Mouse (Mus musculus) megakaryocyte-erythroid progenitor cell, adult 5-6 weeks (primary cell): ENCODE measurements around the gene Cyfip1. TPM values are rescaled to one million over a fixed set of nuclear protein-coding genes. Genes with fewer than 3 reads are reported as not detected.

Experiments used
- ATAC-seq: replicated peaks from 2 replicates; pipeline ENCODE4 v1.8.0; 2016; ENCODE audit warnings: mild to moderate bottlenecking, inconsistent platforms; ENCODE audit not compliant: severe bottlenecking, poor library complexity, low FRiP score, low TSS enrichment
- total RNA-seq, 2 experiments: library from RNA; stranded (forward) in 1 of 2; stranded (reverse) in 1 of 2; fragments of 200-1000, 215-1000 nt in 1 of 2; fragments of >200 nt in 1 of 2; fragmentation: Nextera tagmentation in 1 of 2; gene quantifications; 2 replicates each; pipeline ENCODE4 v1.2.3; 2014 to 2017

The Cyfip1 gene
- total RNA-seq (2014; fragmentation: Nextera tagmentation) (21.4 and 42.4 TPM in 2 replicates), total RNA-seq (2017) (20.4 and 58.9 TPM in 2 replicates)

DNA sequence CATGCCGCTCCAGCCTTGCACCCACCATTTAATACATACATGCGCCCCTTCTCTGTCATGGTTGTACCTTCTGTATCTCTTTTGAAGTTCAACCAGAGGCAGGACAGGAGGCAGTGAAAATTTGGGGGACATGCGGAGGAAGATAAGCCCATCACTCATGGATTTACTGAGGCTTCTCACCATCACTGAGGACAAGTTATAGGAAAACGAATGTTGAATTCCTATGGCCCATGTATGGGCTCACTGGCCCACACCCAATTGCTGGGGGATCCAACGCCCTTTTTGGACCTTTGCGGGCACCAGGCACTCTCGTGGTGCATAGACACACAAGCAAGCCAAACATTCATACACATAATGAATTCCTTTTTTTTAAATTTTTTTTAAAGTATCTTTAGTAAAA lies at the start of gene Cyfip1:
TSS of gene Cyfip1 (plus strand) at position 301 of the 400 bp plus-strand sequence.
- ATAC-seq: no peak

DNA sequence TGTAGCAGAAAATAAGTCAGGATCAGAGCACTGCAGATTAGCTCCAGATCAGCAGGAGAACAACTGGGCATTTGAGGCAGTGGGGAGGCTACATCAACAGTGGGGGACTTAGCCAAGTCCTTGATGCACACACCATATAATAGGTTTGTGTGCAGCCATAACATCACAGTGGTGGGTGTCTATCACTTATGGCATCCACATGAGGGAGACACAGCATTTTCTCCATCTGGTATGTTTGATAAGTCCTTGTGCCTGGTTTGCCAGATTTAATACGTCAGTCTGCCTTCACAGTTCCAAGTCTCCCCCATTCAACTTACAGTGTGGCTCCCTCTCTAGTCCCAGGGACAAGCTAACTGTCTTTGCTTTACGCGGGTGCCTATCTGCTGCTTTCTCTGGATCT lies 49.3 kb upstream of the Cyfip1 start:
- ATAC-seq: peak; percentile 51

DNA sequence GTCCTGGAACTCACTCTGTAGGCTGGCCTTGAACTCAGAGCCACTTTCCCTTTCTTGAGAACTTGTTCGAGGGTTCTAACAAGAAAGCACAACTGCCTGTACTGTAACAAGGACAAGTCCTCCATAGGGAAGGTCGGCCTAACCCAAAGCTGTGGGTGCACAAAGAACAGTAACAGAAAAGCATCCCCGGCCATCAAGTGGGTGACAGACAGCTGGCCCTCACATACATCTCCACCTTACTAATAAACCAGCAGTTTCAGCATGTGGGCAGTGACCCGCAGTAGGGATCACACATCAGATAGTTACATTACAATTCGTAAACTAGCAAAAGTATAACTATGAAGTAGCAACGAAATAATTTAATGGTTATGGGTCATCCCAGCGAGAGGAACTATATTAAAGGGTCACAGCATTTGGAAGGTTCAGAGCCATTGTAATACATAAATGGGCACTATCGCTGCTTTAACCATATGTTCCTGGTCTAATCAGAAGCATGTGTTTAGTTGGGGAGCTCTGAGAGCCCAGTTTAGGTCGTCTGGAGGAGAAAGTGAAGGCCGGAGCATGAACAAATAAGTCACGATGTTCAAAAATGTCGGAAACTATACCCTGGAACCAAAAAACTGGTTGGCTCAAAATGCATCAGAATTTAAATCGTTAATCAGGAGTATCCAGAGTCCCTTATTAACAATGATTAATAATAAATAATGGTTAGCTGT lies 48.2 kb upstream of the Cyfip1 start:
- no peak for ATAC-seq

DNA sequence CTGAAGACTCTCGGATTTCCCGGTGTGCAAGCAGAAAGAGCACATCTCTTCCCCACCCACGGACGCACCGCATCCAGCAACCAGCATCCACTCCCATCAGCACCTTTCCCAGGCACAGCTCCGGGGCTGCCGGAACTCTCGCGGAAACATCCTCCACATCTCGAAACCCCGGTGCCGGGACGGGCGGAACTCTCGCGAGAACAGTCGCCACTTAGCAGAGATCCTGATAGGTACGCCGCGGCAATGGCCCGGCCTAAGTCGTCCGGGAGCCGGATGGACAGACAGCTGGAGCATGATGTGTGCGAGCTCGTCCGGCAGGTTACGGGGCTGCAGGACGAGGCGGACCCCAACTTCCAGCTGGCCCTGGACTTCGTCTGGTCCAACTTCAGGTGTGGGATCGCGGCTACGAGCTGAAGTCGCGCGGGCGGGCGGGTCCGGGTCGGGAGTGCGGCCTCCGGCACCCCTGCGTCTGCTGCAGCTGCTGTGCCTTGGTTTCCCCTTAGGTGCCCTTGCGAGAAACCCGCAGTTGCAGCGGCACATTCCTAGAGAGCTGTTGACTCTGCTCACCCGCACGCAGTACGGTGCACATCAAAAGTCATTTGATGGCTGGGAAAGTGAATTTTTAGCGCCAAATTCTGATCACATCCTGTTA lies 47.5 kb upstream of the Cyfip1 start, which contains the start of gene Tubgcp5:
TSS of gene Tubgcp5 (plus strand) at position 203 of the 652 bp plus-strand sequence.
- ATAC-seq: peak; percentile 99

DNA sequence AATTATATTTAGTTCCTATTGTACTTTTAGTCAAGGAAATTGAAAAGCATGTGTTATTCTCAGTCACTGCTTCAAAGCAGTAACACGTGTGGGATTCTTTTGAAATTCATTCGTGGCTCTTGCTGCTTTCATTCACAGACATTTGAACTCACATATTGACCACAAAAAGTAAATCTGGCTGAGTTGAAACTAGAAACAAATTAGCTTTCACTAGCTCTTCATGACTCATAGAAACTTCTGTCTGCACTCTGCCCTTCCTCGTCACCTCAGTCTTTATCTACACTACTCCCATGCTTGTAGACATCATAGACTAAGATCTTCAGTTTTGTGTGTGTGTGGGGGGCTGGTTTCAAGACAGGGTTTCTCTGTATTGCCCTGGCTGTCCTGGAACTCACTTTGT lies 41.6 kb upstream of the Cyfip1 start:
- no peak for ATAC-seq

DNA sequence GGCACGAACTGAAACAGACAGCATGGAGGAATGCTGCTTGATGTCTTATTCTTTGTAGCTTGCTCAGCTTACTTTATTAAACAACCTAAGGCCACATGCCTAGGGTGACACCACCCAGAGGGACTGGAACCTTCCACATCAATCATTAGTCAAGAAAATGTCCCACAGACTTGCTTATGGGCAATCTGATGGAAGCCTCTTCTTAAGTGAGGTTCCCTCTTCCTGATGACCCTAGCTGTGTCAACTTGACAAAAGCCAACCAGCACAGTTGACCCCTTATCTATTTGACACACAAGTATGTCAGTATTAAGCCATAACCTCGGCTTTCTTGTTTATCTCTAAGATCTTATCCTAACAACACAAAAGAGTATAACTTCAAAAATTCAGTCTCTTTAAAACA lies 31.6 kb upstream of the Cyfip1 start:
- no peak for ATAC-seq

DNA sequence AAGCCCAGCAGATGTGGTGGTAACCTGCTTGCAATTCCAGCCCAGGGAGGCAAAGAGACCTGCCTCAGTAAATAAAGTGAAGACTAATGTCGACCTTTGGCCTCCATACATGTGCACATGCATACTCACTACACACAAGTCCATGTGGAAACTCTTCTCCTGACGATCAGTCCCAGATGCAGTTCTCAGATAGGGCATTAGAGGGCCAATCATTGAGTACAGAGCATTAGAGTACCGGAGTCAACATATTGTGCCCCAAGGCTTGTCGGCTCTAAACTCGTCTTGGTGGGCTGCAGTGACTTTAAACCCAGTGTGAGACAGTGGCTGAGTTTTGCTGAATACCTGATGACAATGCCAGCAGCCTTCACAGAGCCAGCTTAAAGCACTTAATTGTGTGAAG lies 17.1 kb upstream of the Cyfip1 start:
- ATAC-seq: no peak

DNA sequence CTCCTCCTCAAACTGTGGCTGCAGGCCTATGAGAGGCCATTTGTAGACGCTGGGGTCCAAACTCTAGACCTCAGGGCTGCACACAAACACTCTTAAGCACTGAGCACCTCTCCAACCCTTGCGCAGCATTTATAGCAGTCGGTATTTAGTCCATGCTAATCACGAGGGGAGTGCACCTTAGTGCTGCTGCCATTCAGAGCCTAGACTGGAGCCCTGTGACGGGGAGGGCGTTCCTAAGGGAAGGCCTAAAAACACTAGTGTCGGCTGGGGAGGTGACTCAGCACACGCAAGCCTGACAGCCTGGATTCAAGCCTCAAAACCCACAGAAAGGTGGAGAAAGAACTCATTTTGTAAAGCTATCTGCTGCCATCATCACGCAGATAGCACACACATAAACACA lies 14.0 kb upstream of the Cyfip1 start:
- ATAC-seq: no peak

DNA sequence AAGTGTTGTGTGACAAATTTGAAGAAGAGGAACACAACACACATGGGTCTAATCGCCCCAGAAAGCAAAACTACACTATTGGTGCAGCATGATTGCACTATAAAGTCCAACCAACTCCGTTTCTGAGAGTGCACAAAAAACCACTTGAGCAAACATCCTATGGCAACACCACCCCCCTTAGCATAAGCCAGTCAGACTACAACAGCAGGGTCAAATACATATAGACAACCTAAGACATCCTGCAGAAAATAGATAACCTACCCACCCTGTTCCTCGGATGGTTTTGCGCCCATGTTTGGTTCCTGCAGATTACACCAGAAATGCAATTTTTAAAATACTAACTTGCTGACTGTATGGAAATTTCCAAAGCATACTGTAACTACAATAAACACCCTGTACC lies 4.7 kb upstream of the Cyfip1 start:
- 0 out of 2 replicates have a peak, but pooled peaks have one; percentile 42 for ATAC-seq

DNA sequence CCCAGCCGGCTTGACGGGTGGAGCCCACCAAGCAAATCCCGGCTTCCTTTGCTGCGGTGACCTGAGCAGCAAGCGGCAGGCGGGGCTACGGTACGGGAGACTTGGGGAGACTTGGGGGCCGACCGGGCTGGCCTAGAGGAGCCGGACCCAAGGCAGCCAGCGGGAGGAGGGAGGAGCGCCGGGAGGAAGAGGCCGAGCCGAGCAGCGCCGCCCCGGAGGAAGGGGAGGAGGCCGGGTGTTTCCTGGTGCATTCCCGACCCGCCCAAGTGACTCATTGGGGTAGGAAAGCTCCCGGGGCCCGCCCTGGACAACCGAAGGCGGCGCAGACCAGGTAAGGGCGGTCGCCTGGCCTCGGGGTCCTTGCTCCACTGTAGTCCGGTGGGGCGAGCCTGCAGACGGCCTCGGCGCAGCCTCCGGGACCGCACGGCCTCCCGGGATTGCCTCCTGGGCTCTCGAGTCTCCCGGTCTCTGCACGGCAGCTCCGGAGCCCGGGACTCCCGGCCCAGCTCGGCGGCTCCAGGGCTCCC lies 495 bp downstream of the Cyfip1 start:
- peak; percentile 93 for ATAC-seq

DNA sequence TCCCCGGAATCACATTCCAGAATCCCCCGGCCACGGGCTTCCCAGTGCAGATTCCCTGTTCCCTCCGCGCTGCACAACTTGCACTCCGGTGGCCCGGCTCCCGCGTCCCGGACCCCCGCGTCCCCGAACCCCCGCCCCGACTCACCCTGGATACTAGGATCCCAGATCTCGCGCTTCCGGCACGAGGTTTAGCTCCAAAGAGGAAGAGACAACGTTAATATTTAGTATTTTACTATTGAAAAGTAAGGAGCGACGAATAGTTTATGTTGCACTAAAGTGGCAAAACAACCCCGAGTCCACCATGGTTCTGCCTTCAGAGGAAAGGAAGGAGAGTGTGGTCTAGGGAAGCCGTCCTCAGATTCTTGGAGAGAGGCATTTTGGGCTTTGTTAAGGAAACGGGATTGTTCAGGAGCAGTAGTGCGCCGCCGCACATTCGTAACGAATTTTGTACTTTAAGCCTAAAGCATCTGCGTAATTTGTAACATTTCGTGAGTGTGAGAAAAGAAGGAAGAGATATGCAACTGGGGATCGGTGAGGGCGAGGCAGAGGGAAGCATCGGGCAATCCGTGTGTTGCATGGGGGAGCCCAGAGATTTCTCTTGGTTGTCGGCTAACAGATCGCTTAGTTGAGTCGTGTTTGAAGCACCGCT lies 1.1 kb downstream of the Cyfip1 start:
- peak; percentile 41 for ATAC-seq

DNA sequence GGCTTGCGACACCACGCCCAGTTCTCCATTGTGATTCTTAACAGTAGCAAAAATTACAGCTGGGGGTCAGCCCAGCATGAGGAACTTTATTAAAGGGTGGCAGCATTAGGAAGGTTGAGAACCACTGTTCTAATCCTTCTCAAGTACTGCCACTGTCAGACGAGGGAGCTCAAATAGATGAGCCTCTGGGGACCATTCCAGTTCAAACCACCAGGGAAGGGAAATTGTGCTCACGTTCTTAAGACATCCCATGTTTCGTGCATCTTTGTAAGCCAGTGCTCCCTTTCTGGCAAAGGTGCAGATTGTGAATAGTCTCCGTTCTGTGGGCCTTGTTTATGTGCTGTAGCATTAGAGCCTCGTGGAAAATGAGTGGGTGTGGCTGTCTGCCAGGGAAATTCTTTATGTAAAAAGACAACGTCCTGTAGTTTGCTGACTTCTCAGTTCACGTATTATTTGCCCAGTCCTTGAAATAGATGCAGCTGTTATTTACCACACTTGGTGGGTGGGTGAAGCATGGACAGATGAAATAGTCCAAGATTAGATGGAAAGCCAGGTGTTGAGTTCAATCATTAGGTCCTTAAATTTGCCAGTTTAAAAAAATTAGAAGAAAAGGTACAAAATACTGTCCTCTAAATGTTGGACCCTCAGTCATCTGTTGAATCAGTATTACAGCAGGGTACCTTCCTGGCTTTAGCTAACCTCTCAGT lies 5.2 kb downstream of the Cyfip1 start:
- no peak for ATAC-seq

DNA sequence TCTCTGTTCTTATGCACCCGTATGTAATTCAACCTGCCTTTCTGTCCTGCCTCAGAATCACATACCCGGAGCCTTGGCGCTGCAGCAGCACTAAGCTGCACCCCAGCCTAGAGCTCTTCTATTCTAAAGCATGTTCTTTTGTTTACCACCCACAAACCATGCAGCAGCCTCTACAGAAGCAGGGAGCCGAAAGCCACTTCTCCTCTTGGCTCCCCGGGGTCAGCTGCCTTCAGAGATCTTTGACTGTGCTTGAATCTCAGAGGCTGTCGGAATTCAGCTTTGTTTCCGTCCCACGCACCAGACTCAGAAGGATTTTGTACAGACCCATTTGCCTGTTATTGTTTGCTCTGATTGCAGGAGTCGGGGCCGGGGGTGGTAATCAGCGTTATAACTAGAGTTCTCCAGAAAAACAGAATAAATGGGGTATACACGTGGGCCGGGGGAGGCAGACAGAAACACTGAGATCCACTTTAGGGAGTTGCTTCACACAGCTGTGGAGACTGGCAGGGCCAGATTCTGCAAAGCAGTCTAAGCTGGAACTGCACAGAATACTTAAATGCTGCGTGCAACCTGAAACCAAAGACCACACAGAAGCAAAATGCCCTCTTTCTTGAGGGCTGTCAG lies 8.5 kb downstream of the Cyfip1 start:
- no peak for ATAC-seq

DNA sequence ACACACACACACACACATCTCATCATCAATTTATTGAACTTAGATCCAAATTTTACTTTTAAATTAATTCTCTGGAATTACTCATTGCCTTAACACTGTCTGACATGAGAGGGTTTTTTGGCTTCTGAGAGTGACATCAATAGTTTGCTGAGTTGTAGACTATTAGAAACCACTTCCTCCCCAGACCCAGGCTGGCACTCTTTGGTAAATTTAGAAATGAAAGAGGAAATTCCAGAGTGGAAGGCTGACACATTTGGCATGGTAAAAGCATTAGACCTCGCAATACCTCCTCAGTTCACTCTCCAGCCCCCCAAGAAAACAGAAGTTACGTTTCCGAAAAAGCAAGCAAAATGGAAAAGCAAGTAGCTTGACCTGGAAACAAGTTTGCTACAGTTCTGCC lies 11.2 kb downstream of the Cyfip1 start:
- ATAC-seq: no peak

DNA sequence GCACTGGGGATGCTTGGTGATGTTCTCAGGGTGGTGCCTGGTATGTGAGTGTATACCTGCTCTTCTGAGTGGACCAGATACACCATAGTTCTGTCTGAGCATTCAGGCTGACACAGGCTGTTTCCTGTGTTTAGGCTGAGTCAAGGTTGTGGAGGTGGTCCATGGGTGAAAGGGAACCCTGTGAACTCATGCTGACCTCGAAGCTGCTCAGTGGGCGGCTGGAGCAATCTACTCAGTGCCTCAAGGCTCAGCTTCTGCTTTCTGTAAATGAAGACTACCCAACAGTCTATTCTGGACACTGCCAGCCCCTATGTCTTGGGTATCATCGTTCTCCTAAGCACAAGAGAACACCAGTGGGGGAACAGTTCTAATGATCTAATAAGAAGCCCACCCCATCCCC lies 14.1 kb downstream of the Cyfip1 start:
- no peak for ATAC-seq

DNA sequence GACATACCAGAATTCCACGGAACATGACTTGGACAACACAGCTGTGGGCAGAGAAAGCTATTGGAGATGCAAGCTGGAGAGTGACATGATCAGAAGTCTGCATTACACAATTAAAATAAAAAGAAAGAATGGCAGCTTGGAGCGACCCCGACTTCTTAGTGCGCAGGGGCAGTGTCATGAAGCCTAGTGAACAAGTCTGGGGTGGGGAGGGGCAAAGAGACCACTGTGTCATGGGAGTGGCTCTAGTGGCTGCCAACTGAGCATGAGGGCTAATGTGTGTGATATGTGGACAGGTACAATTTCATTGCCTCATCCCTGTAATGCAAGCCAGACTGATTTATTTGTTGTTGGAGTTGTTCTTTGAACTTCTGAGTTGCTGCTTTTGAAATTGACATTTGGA lies 15.2 kb downstream of the Cyfip1 start:
- ATAC-seq: no peak

DNA sequence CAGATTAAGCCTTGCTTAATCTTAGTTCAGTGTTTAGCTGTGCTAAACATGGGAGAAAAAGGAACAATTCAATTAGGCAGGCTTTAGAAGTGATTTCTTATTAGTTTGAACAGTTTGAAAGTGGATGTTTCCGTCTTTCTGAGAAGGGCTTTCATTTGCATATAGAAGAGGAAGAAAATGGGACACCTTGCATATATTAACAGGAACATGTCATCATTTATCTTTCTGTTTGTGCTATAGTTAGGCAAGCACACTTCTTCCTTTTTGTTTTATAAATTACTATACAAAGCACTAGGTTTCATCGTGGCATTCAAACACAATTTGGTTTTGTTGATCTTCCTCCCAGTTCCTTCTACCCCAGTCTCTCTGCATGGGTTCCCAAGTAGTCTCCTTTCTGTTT lies 16.2 kb downstream of the Cyfip1 start:
- no peak for ATAC-seq

DNA sequence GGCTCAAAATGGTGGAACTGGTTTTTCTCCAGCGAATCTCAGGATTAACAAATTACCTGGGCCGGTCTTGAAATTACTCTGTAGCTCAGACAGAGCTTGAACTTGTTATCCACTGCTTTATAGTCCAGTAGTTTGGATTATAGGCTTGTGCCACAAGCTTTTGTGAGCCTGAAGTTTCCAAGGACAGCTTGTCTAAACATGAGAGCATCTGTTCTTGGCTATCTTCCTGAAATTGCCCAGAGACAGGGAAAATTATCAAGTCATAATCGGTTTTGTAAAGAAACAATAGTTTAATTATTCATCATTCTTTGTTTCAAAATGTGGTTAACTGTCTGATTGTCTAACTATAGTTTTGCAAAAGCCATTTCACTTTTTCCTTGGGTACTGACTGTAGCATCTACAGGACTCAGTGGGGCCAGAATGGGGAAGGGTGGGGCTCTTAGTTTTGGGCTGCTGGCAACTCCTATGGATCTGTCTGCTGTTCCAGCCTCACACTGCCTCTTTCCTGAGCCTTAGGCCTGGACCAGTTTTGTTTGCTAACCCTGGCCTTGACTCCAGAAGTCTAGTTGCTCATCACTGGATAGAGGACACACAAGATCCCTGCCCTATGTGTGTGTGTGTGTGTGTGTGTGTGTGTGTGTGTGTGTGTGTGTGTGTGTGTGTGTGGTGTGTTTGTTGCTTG lies 17.4 kb downstream of the Cyfip1 start:
- ATAC-seq: no peak

DNA sequence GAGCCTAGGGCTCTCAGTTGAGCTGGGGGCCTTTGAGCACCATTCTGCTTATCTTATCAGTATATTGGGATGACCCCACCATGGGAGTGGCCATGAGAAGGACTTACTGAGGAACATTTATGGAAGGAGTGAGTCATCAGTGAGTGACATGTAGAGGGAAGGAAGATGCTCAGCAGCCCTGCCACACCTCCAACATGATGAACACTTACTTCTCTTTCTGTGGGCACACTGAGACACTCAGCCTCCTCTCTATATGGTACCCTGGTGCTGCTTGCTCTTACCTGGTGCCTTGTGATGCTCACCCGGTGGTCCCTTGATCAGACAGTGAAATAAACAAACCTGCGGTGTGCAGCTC lies 17.9 kb downstream of the Cyfip1 start:
- ATAC-seq: no peak
